Mouse (Mus musculus) cerebellum, postnatal 4 days (tissue): Measurements from ENCODE around the gene Chrna9.

Experiments
- DNase-seq, 2 experiments: peaks; one replicate each; pipeline ENCODE4 v3.0.0; 2022; ENCODE audit warnings: low spot score in 2 of 2, mixed read lengths in 1 of 2

Gene Chrna9

GRCm38 (mm10) chr5:65934783-65935182, at the start of gene Chrna9:
TSS of gene Chrna9 (plus strand) at chr5:65934921.
- DNase-seq, result no peak

- DNase-seq, result no peak
Measured at GRCm38 (mm10) chr5:65885699-65886443, 48.9 kb upstream of the Chrna9 start.

- no peak for DNase-seq
Measured at GRCm38 (mm10) chr5:65888102-65888501, 46.6 kb upstream of the Chrna9 start.

GRCm38 (mm10) chr5:65888998-65889397, 45.7 kb upstream of the Chrna9 start:
- no peak for DNase-seq

- DNase-seq, result no peak
Measured at GRCm38 (mm10) chr5:65891251-65891826, 43.4 kb upstream of the Chrna9 start.

- no peak for DNase-seq
Measured at GRCm38 (mm10) chr5:65895121-65895692, 39.5 kb upstream of the Chrna9 start.

- no peak for DNase-seq
Measured at GRCm38 (mm10) chr5:65895764-65896163, 39.0 kb upstream of the Chrna9 start.

GRCm38 (mm10) chr5:65897731-65898130, 37.0 kb upstream of the Chrna9 start:
- no peak for DNase-seq

GRCm38 (mm10) chr5:65898683-65899082, 36.0 kb upstream of the Chrna9 start:
- DNase-seq, result no peak

GRCm38 (mm10) chr5:65900113-65900512, 34.6 kb upstream of the Chrna9 start:
- no peak for DNase-seq

GRCm38 (mm10) chr5:65900862-65901265, 33.9 kb upstream of the Chrna9 start:
- DNase-seq, result peak in 1 of 2 experiments; percentile 19

GRCm38 (mm10) chr5:65901868-65902418, 32.8 kb upstream of the Chrna9 start:
- DNase-seq, result no peak

- DNase-seq, result no peak
Measured at GRCm38 (mm10) chr5:65902811-65903210, 31.9 kb upstream of the Chrna9 start.

GRCm38 (mm10) chr5:65904476-65904875, 30.2 kb upstream of the Chrna9 start:
- no peak for DNase-seq

- DNase-seq, result no peak
Measured at GRCm38 (mm10) chr5:65908751-65909150, 26.0 kb upstream of the Chrna9 start.

- no peak for DNase-seq
Measured at GRCm38 (mm10) chr5:65909321-65909720, 25.4 kb upstream of the Chrna9 start.

- no peak for DNase-seq
Measured at GRCm38 (mm10) chr5:65910398-65910797, 24.3 kb upstream of the Chrna9 start.

- no peak for DNase-seq
Measured at GRCm38 (mm10) chr5:65911676-65912075, 23.0 kb upstream of the Chrna9 start.

- DNase-seq, result no peak
Measured at GRCm38 (mm10) chr5:65912201-65912600, 22.5 kb upstream of the Chrna9 start.

- no peak for DNase-seq
Measured at GRCm38 (mm10) chr5:65913126-65913525, 21.6 kb upstream of the Chrna9 start.

GRCm38 (mm10) chr5:65914342-65914741, 20.4 kb upstream of the Chrna9 start:
- no peak for DNase-seq

- DNase-seq, result no peak
Measured at GRCm38 (mm10) chr5:65916930-65917329, 17.8 kb upstream of the Chrna9 start.

GRCm38 (mm10) chr5:65918601-65919000, 16.1 kb upstream of the Chrna9 start:
- no peak for DNase-seq
